Mouse (Mus musculus): ENCODE results near the gene Ralgps2. TPM values are rescaled to one million over a fixed set of nuclear protein-coding genes. Genes with fewer than 3 reads are reported as not detected.

Gene Ralgps2
- total RNA-seq, 1 experiment = 40.6 TPM

DNA sequence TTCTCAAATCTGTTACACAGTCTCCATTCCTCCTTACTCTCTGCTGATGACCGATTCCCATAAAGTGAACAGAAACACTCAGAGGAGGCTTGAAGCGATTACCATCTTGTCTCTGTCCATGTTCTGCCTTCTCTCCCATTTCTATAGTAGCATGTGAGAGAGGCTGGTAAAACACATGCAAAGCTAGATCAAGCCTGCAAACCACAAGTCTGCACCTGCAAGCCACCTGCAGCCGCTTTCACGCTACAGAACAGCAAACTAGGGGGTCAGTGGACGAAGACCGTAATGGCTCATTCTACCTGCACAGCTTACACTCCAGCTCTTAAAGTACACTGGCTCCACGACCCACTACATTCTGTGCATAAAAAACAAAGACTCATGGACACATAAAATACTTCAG lies 5.7 kb downstream of the Ralgps2 start:
- Histone ChIP-seq H3K36me3 (ENCODE audit: control insufficient read depth, insufficient read depth, low read length, poor library complexity, severe bottlenecking) (no peaks in the 10 kb centered on the region), H3K27ac (ENCODE audit: insufficient read depth, low read depth, low read length, poor library complexity, severe bottlenecking) (no peak overlapping the region), H3K9ac (ENCODE audit: insufficient read depth, low read depth, low read length, poor library complexity, severe bottlenecking) (no peak overlapping the region), H3K9me3 (ENCODE audit: control insufficient read depth, insufficient read depth, low read depth, low read length) (no peaks in the 10 kb centered on the region), H3K4me1 (ENCODE audit: control insufficient read depth in 2 of 2, insufficient read depth in 2 of 2, low read length in 2 of 2, poor library complexity in 1 of 2) (peaks cover 3 to 10% of the 10 kb centered on the region in 2 experiments; a peak in 2 of 4 replicates), H3K4me3 (ENCODE audit: insufficient read depth in 1 of 2, low read depth in 1 of 2, low read length in 2 of 2, poor library complexity in 1 of 2, severe bottlenecking in 1 of 2) (no peak overlapping the region)
- in situ Hi-C loops (cut with MboI; ENCODE audit: low sequenced_read_pairs in 2 of 2, unreplicated experiment in 2 of 2) = no loop called here
- TF ChIP-seq ZNF384 (IDR thresholded peaks at IDR 0.05; ENCODE audit: low read depth, low read length) (no peak), CHD2 (IDR thresholded peaks at IDR 0.05; ENCODE audit: low read depth, low read length) (no peak), HCFC1 (IDR thresholded peaks at IDR 0.05; ENCODE audit: borderline replicate concordance, insufficient read depth, low read length) (no peak), ZC3H11A (IDR thresholded peaks at IDR 0.05; ENCODE audit: borderline replicate concordance, low read depth, low read length) (no peak), MAFK (IDR thresholded peaks at IDR 0.05; ENCODE audit: insufficient read depth, low read depth, low read length) (no peak)
- no peak for DNase-seq (ENCODE audit: low read depth, low spot score)

DNA sequence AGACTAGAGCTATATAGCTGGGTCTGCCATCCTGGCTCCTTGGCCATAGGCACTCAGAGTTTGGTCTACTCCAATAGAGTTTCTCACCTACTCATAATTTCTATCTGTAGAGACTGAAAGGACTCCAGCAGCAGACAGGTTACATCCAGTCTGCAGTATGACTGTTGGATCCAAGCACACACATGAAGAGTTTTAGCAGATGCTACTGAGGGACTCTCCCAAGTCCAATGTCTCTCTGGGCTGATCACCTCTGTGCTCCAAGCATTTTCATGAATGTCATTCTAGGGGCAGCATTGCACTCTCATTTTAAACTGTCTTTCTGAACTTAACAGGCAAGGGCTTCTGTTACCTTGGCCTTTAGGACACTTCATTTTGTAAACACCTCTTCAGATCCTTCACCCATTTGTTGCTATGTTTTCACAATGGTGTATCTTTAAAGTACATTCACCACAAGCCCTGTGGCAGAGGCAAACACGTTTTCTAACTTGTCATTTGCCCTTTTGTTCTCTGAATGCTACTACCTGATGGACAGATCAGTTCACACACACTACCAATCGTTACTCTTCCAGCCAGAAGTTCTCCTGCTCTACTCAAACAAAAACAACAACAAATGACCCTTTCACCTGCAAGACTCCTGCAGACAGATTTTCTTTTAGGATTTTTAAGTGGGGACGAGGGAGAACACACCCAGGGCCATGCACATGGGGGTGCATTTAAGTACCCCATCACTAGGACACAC lies 7.2 kb downstream of the Ralgps2 start:
- no peak for DNase-seq (ENCODE audit: low read depth, low spot score)
- in situ Hi-C loops (cut with MboI; ENCODE audit: low sequenced_read_pairs in 2 of 2, unreplicated experiment in 2 of 2) = no loop called here
- no peak for TF ChIP-seq HCFC1 (IDR thresholded peaks at IDR 0.05; ENCODE audit: borderline replicate concordance, insufficient read depth, low read length)
- no peak for TF ChIP-seq ZC3H11A (IDR thresholded peaks at IDR 0.05; ENCODE audit: borderline replicate concordance, low read depth, low read length)
- TF ChIP-seq ZNF384 (IDR thresholded peaks at IDR 0.05; ENCODE audit: low read depth, low read length) = no peak
- TF ChIP-seq MAFK (IDR thresholded peaks at IDR 0.05; ENCODE audit: insufficient read depth, low read depth, low read length) = no peak
- no peak for TF ChIP-seq CHD2 (IDR thresholded peaks at IDR 0.05; ENCODE audit: low read depth, low read length)
- peaks cover 0 to 8% of the 10 kb centered on the region in 2 experiments; a peak in 1 of 4 replicates for H3K4me1 ChIP-seq (ENCODE audit: control insufficient read depth in 2 of 2, insufficient read depth in 2 of 2, low read length in 2 of 2, poor library complexity in 1 of 2)
- no peaks in the 10 kb centered on the region for H3K36me3 ChIP-seq (ENCODE audit: control insufficient read depth, insufficient read depth, low read length, poor library complexity, severe bottlenecking)
- no peaks in the 10 kb centered on the region for H3K9me3 ChIP-seq (ENCODE audit: control insufficient read depth, insufficient read depth, low read depth, low read length)
- no peak overlapping the region for H3K4me3 ChIP-seq (ENCODE audit: insufficient read depth in 1 of 2, low read depth in 1 of 2, low read length in 2 of 2, poor library complexity in 1 of 2, severe bottlenecking in 1 of 2)
- H3K27ac ChIP-seq (ENCODE audit: insufficient read depth, low read depth, low read length, poor library complexity, severe bottlenecking) = no peak overlapping the region
- H3K9ac ChIP-seq (ENCODE audit: insufficient read depth, low read depth, low read length, poor library complexity, severe bottlenecking) = no peak overlapping the region

DNA sequence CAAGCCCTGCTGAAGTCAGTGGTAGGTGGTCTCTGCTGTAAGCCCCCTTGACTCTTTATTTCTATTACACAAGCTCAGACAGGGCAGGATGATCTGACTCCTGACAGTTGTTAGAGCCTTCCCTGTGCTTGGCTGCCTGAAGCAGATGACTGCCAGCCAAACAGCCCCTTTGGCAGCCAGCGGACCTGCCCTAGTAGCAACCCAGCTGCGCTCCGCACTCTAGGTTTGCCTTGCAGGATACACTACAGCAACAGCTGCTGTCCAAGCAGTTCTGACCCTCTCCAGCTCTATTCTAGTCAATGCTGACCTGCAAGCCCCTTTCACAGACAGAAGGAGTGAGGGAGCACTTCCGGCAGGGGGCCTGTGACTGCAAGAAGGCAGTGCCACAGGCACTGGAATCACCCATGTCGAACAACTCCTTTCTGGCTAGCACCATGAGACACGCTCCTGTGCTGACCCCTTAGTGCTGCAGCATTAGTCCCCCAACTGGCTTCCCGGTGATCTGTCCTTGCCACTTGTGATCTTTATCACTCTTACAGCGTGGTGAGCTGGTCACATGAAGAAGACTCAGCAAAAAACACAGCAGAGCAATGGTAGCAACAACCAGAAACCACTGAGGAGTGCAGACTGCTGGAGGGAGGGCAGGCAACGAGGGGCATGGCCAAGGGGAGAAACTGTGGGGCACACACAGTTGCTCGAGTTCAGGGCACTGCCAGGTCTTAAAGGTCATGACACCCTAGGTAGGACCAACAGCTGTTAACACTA lies 8.1 kb downstream of the Ralgps2 start:
- in situ Hi-C loops (cut with MboI; ENCODE audit: low sequenced_read_pairs in 2 of 2, unreplicated experiment in 2 of 2) = no loop called here
- H3K9ac ChIP-seq (ENCODE audit: insufficient read depth, low read depth, low read length, poor library complexity, severe bottlenecking) = no peak overlapping the region
- H3K4me1 ChIP-seq (ENCODE audit: control insufficient read depth in 2 of 2, insufficient read depth in 2 of 2, low read length in 2 of 2, poor library complexity in 1 of 2) = peaks cover 0 to 8% of the 10 kb centered on the region in 2 experiments; a peak in 1 of 4 replicates
- TF ChIP-seq HCFC1 (IDR thresholded peaks at IDR 0.05; ENCODE audit: borderline replicate concordance, insufficient read depth, low read length) (no peak), ZNF384 (IDR thresholded peaks at IDR 0.05; ENCODE audit: low read depth, low read length) (no peak), ZC3H11A (IDR thresholded peaks at IDR 0.05; ENCODE audit: borderline replicate concordance, low read depth, low read length) (no peak), MAFK (IDR thresholded peaks at IDR 0.05; ENCODE audit: insufficient read depth, low read depth, low read length) (no peak)
- H3K27ac ChIP-seq (ENCODE audit: insufficient read depth, low read depth, low read length, poor library complexity, severe bottlenecking) = no peak overlapping the region
- H3K36me3 ChIP-seq (ENCODE audit: control insufficient read depth, insufficient read depth, low read length, poor library complexity, severe bottlenecking) = no peaks in the 10 kb centered on the region
- no peak overlapping the region for H3K4me3 ChIP-seq (ENCODE audit: insufficient read depth in 1 of 2, low read depth in 1 of 2, low read length in 2 of 2, poor library complexity in 1 of 2, severe bottlenecking in 1 of 2)
- no peak for DNase-seq (ENCODE audit: low read depth, low spot score)
- H3K9me3 ChIP-seq (ENCODE audit: control insufficient read depth, insufficient read depth, low read depth, low read length) = no peaks in the 10 kb centered on the region

DNA sequence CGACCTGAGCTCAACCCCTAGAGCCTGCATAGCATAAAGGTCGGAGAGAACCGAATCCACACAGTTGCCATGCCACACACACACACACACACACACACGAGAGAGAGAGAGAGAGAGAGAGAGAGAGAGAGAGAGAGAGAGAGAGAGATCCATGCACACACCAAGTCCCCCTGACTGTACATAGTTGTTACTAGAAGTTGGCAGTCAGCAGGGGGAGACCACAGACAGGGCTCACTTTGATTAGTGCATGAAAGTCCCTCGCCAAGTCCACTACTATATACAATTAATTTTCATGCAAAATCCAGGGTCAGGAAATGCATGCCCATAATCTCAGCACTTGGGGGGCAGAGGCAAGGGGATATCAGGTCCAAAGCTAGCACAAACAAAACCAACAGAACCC lies 9.2 kb downstream of the Ralgps2 start:
- H3K4me1 ChIP-seq (ENCODE audit: control insufficient read depth in 2 of 2, insufficient read depth in 2 of 2, low read length in 2 of 2, poor library complexity in 1 of 2) = peaks cover 0 to 9% of the 10 kb centered on the region in 2 experiments; a peak in 1 of 4 replicates
- H3K27ac ChIP-seq (ENCODE audit: insufficient read depth, low read depth, low read length, poor library complexity, severe bottlenecking) = no peak overlapping the region
- no peak for TF ChIP-seq HCFC1 (IDR thresholded peaks at IDR 0.05; ENCODE audit: borderline replicate concordance, insufficient read depth, low read length)
- TF ChIP-seq MAFK (IDR thresholded peaks at IDR 0.05; ENCODE audit: insufficient read depth, low read depth, low read length) = no peak
- no peak for TF ChIP-seq ZC3H11A (IDR thresholded peaks at IDR 0.05; ENCODE audit: borderline replicate concordance, low read depth, low read length)
- no peak for TF ChIP-seq CHD2 (IDR thresholded peaks at IDR 0.05; ENCODE audit: low read depth, low read length)
- TF ChIP-seq ZNF384 (IDR thresholded peaks at IDR 0.05; ENCODE audit: low read depth, low read length) = no peak
- no peak for DNase-seq (ENCODE audit: low read depth, low spot score)
- H3K9ac ChIP-seq (ENCODE audit: insufficient read depth, low read depth, low read length, poor library complexity, severe bottlenecking) = no peak overlapping the region
- in situ Hi-C loops (cut with MboI; ENCODE audit: low sequenced_read_pairs in 2 of 2, unreplicated experiment in 2 of 2) = no loop called here
- no peak overlapping the region for H3K4me3 ChIP-seq (ENCODE audit: insufficient read depth in 1 of 2, low read depth in 1 of 2, low read length in 2 of 2, poor library complexity in 1 of 2, severe bottlenecking in 1 of 2)
- H3K9me3 ChIP-seq (ENCODE audit: control insufficient read depth, insufficient read depth, low read depth, low read length) = no peaks in the 10 kb centered on the region
- no peaks in the 10 kb centered on the region; the same call in 1 of the 2 replicates for H3K36me3 ChIP-seq (ENCODE audit: control insufficient read depth, insufficient read depth, low read length, poor library complexity, severe bottlenecking)

Measured in ES-E14 (cell line).